Mouse (Mus musculus): Measurements from ENCODE around the gene Sapcd1. TPM values are rescaled to one million over a fixed set of nuclear protein-coding genes. Genes with fewer than 3 reads are reported as not detected.

Gene Sapcd1
- total and polyA plus RNA-seq, 3 experiments = 94.1 to 142 (median 105) TPM

DNA sequence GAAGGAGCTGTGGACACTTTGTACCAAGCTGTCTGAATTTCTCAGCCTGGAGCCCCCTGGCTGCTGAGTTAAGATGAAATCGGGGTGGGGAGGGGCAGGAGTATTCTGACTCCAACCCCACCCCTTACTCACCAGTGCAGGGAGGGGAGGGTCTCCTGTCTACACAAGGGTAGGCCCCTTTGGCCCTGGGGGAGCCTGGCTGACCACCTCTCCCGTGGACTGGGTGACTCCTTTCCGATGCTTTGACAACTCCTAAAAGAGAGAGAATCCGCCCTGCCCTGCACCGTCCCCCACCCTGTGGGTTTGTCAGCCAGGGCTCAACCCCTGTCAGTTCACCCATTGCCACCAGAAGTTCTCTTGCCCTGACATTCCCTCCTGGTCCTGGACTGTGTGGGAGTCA lies 1.6 kb downstream of the Sapcd1 start:
- Histone ChIP-seq H3K9me3 (replicated peaks; ENCODE audit: low read length) (no peaks in the 10 kb centered on the region), H3K36me3 (replicated peaks in 1 of 2; ENCODE audit: control insufficient read depth in 1 of 2, insufficient read depth in 1 of 2, low read length in 1 of 2) (peaks cover 4 to 59% of the 10 kb centered on the region in 2 experiments), H3K4me3 (replicated peaks in 1 of 3; ENCODE audit: low read depth in 2 of 3, low read length in 2 of 3, poor library complexity in 1 of 3) (peak overlapping the region; percentile 35 to 58 (median 47)), H3K4me1 (ENCODE audit: control insufficient read depth in 1 of 2, insufficient read depth in 2 of 2) (peaks cover 14 to 65% of the 10 kb centered on the region in 2 experiments), H3K27ac (ENCODE audit: insufficient read depth, low read depth) (no peak overlapping the region), H3K4me2 (ENCODE audit: insufficient read depth, low read depth, poor library complexity, severe bottlenecking) (peak overlapping the region; percentile 16; the same call in 1 of the 2 replicates), H3K27me3 (replicated peaks) (no peaks in the 10 kb centered on the region), H3K79me2 (replicated peaks; ENCODE audit: control insufficient read depth, extremely low read depth, insufficient read depth, poor library complexity, severe bottlenecking) (no peaks in the 10 kb centered on the region; the same call in none of the 2 replicates), H3K9ac (ENCODE audit: insufficient read depth, low read depth) (peak overlapping the region; percentile 20; the same call in 1 of the 2 replicates)
- dilution Hi-C loops (cut with MboI; ENCODE audit: extremely low pct_ligation_motif_present, extremely low pct_unique_long_range_greater_than_20kb, low sequenced_read_pairs) = no loop called here
- in situ Hi-C loops (cut with MboI; ENCODE audit: low pct_ligation_motif_present, low pct_unique_long_range_greater_than_20kb, low sequenced_read_pairs) = loop anchor here (10.0 kb wide), 1 partner anchor 89 kb away; the partner anchor contains the start of gene Ly6g5b
- no peak for TF ChIP-seq ETS1 (conservative IDR thresholded peaks at IDR 0.05; ENCODE audit: low read depth, low read length)
- TF ChIP-seq MYC (IDR thresholded peaks at IDR 0.05; ENCODE audit: low read depth, low read length) = no peak
- TF ChIP-seq PAX5 (IDR thresholded peaks at IDR 0.05; ENCODE audit: low read length) = no peak
- TF ChIP-seq MAFK (IDR thresholded peaks at IDR 0.05; ENCODE audit: insufficient replicate concordance, low read length) = no peak
- TF ChIP-seq MAZ (IDR thresholded peaks at IDR 0.05; ENCODE audit: low read depth, low read length) = no peak
- TF ChIP-seq EP300 (IDR thresholded peaks at IDR 0.05; ENCODE audit: low read length) = no peak
- TF ChIP-seq RAD21 (IDR thresholded peaks at IDR 0.05; ENCODE audit: low read depth, low read length) = no peak
- DNase-seq (ENCODE audit: extremely low read depth) = no peak

DNA sequence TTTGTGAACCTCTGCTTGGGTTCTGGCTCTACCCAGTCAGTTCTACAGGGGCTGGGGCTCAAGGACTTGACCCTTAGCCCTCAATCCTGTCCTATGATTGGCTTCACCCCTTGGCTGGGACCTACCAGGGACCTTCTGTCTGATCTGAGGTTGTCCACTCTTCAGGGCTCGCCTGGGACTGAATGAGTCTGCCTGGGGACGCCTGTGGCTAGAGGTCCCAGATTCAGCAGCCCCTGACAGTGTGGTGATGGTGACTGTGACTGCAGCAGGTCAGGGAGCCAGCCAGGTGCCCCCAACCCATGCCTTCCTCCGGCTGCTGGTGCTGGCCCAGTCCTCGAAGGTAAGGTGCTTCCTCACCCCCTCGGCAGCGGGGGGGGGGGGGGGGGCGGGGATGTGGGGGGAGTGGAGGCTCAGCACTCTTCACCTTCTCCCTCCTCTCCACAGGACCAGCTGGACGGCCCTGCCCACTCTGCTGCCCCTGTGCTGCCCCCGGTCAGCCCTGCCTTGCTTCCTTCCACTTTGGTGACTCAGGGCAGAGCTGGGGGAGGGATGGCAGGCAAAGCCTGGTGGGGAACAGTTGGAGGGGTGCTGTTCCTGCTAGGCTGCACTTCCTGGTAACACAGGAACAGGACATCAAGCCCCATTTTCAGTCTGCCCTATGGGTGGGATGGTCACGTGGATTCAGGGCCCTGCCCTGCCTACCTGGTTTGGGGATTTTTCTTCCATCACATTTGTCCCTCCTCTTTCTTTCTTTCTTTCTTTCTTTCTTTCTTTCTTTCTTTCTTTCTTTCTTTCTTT lies 2.9 kb downstream of the Sapcd1 start:
- H3K4me2 ChIP-seq (ENCODE audit: insufficient read depth, low read depth, poor library complexity, severe bottlenecking) = no peak overlapping the region
- in situ Hi-C loops (cut with MboI; ENCODE audit: low pct_ligation_motif_present, low pct_unique_long_range_greater_than_20kb, low sequenced_read_pairs) = loop anchor here (5.0 to 10.0 kb wide), 2 partner anchors 42 to 90 kb away; partner anchors contain the start of genes Ly6g5b, Ly6g6c and Mpig6b
- DNase-seq (ENCODE audit: extremely low read depth) = no peak
- H3K9me3 ChIP-seq (replicated peaks; ENCODE audit: low read length) = no peaks in the 10 kb centered on the region
- H3K4me3 ChIP-seq (replicated peaks in 1 of 3; ENCODE audit: low read depth in 2 of 3, low read length in 2 of 3, poor library complexity in 1 of 3) = no peak overlapping the region
- no peaks in the 10 kb centered on the region; the same call in none of the 2 replicates for H3K79me2 ChIP-seq (replicated peaks; ENCODE audit: control insufficient read depth, extremely low read depth, insufficient read depth, poor library complexity, severe bottlenecking)
- H3K36me3 ChIP-seq (replicated peaks in 1 of 2; ENCODE audit: control insufficient read depth in 1 of 2, insufficient read depth in 1 of 2, low read length in 1 of 2) = peaks cover 4 to 48% of the 10 kb centered on the region in 2 experiments
- dilution Hi-C loops (cut with MboI; ENCODE audit: extremely low pct_ligation_motif_present, extremely low pct_unique_long_range_greater_than_20kb, low sequenced_read_pairs) = no loop called here
- no peaks in the 10 kb centered on the region for H3K27me3 ChIP-seq (replicated peaks)
- H3K9ac ChIP-seq (ENCODE audit: insufficient read depth, low read depth) = no peak overlapping the region
- TF ChIP-seq ZMIZ1 (IDR thresholded peaks at IDR 0.05; ENCODE audit: low read depth, low read length) (no peak), POLR2A (IDR thresholded peaks at IDR 0.05; ENCODE audit: low read depth, low read length) (peak; percentile 12; the same call in 1 of the 2 replicates), RAD21 (IDR thresholded peaks at IDR 0.05; ENCODE audit: low read depth, low read length) (no peak), KAT2A (IDR thresholded peaks at IDR 0.05; ENCODE audit: insufficient replicate concordance, low read length) (no peak), GABPA (IDR thresholded peaks at IDR 0.05; ENCODE audit: insufficient replicate concordance, low read depth, low read length) (no peak), IRF4 (IDR thresholded peaks at IDR 0.05; ENCODE audit: low read depth, low read length) (no peak), SIN3A (IDR thresholded peaks at IDR 0.05; ENCODE audit: low read length) (no peak)
- H3K27ac ChIP-seq (ENCODE audit: insufficient read depth, low read depth) = no peak overlapping the region
- H3K4me1 ChIP-seq (ENCODE audit: control insufficient read depth in 1 of 2, insufficient read depth in 2 of 2) = peaks cover 14 to 62% of the 10 kb centered on the region in 2 experiments
